Mouse (Mus musculus) CH12.LX (cell line): ENCODE measurements at regions not wholly inside any gene's neighbourhood (a gene's known extent, or its start where the extent isn't known, plus 50 kb on each side); places are given as distances from the start of the nearest gene placed in this dataset.
A peak's percentile ranks its signal among the peaks of the same experiment; 100 is the strongest.

Experiments
- DNase-seq: peaks from one replicate; pipeline ENCODE4 v3.0.0-alpha.2; 2013; ENCODE audit errors: extremely low read depth
- H3K27ac ChIP-seq: 2 replicates; pipeline ENCODE4 v1.5.1; 2012; ENCODE audit warnings: low read depth, mild to moderate bottlenecking, control low read depth, moderate library complexity; ENCODE audit not compliant: insufficient read depth
- H3K27me3 ChIP-seq: replicated peaks from 2 replicates; pipeline ENCODE3; 2012; ENCODE audit warnings: inconsistent platforms
- H3K36me3 ChIP-seq, 2 experiments: replicated peaks in 1 of 2; 2 replicates each; pipeline versions ENCODE3 to v1.6.1; 2012; ENCODE audit warnings: inconsistent platforms in 1 of 2, low read length in 1 of 2, mild to moderate bottlenecking in 1 of 2, mixed read lengths in 1 of 2, moderate library complexity in 1 of 2; ENCODE audit not compliant: control insufficient read depth in 1 of 2, insufficient read depth in 1 of 2
- H3K4me1 ChIP-seq, 2 experiments: 2 replicates each; pipeline ENCODE4 v1.6.1; 2012; ENCODE audit warnings: inconsistent platforms in 1 of 2, moderate library complexity in 1 of 2; ENCODE audit not compliant: insufficient read depth in 2 of 2, control insufficient read depth in 1 of 2
- H3K4me2 ChIP-seq: 2 replicates; pipeline ENCODE4 v1.6.1; 2012; ENCODE audit warnings: low read depth, mild to moderate bottlenecking, control low read depth; ENCODE audit not compliant: poor library complexity, insufficient read depth, severe bottlenecking
- H3K4me3 ChIP-seq, 3 experiments: fragments of 150-350 bp in 1 of 3; sonication (generic) in 1 of 3; replicated peaks in 1 of 3; 2 replicates each; pipeline versions ENCODE3 to v1.5.1; 2011 to 2012; ENCODE audit warnings: low read depth in 2 of 3, low read length in 2 of 3, mild to moderate bottlenecking in 2 of 3, moderate library complexity in 2 of 3, control low read depth in 1 of 3, improper control_type of control experiment in 1 of 3, inconsistent platforms in 1 of 3, mixed read lengths in 1 of 3; ENCODE audit not compliant: poor library complexity in 1 of 3
- H3K79me2 ChIP-seq: replicated peaks from 2 replicates; pipeline ENCODE4 v1.6.1; 2012; ENCODE audit warnings: mild to moderate bottlenecking, moderate library complexity; ENCODE audit not compliant: control insufficient read depth, poor library complexity, insufficient read depth, severe bottlenecking; ENCODE audit errors: extremely low read depth
- H3K9ac ChIP-seq: 2 replicates; pipeline ENCODE4 v1.6.1; 2012; ENCODE audit warnings: low read depth, mild to moderate bottlenecking, control low read depth, moderate library complexity; ENCODE audit not compliant: insufficient read depth
- H3K9me3 ChIP-seq: replicated peaks from 2 replicates; pipeline ENCODE3; 2012; ENCODE audit warnings: low read length, inconsistent platforms, mixed read lengths
- BHLHE40 ChIP-seq: IDR thresholded peaks from 2 replicates; pipeline ENCODE4 v1.6.1; 2011; ENCODE audit warnings: mild to moderate bottlenecking, low read depth, low read length, improper control_type of control experiment
- CHD2 ChIP-seq: IDR thresholded peaks from 2 replicates; pipeline ENCODE4 v1.6.1; 2011; ENCODE audit warnings: low read length, improper control_type of control experiment
- ELF1 ChIP-seq: IDR thresholded peaks from 2 replicates; pipeline ENCODE4 v1.6.1; 2014; ENCODE audit warnings: low read depth, mild to moderate bottlenecking, inconsistent platforms, low read length, improper control_type of control experiment
- EP300 ChIP-seq: IDR thresholded peaks from 2 replicates; pipeline ENCODE4 v1.6.1; 2011; ENCODE audit warnings: low read length, improper control_type of control experiment
- IRF4 ChIP-seq: IDR thresholded peaks from 2 replicates; pipeline ENCODE4 v1.6.1; 2014; ENCODE audit warnings: low read depth, mild to moderate bottlenecking, inconsistent platforms, low read length, improper control_type of control experiment
- JUN ChIP-seq: IDR thresholded peaks from 2 replicates; pipeline ENCODE4 v1.6.1; 2011; ENCODE audit warnings: low read depth, mild to moderate bottlenecking, low read length, improper control_type of control experiment, moderate library complexity; ENCODE audit not compliant: insufficient read depth
- JUND ChIP-seq: conservative IDR thresholded peaks from 2 replicates; pipeline ENCODE4 v1.6.1; 2011; ENCODE audit warnings: low read depth, low read length, improper control_type of control experiment
- MAFK ChIP-seq: IDR thresholded peaks from 2 replicates; pipeline ENCODE4 v1.6.1; 2011; ENCODE audit warnings: low read length, improper control_type of control experiment; ENCODE audit not compliant: insufficient replicate concordance
- MAX ChIP-seq: IDR thresholded peaks from 2 replicates; pipeline ENCODE4 v1.6.1; 2011; ENCODE audit warnings: low read length, improper control_type of control experiment
- NRF1 ChIP-seq: IDR thresholded peaks from 2 replicates; pipeline ENCODE4 v1.6.1; 2014; ENCODE audit warnings: low read depth, mild to moderate bottlenecking, inconsistent platforms, low read length, improper control_type of control experiment, moderate library complexity
- PAX5 ChIP-seq: IDR thresholded peaks from 2 replicates; pipeline ENCODE4 v1.6.1; 2012; ENCODE audit warnings: low read length, inconsistent platforms, mixed read lengths
- POLR2AphosphoS2 ChIP-seq: IDR thresholded peaks from 2 replicates; pipeline ENCODE4 v1.6.1; 2011; ENCODE audit warnings: low read depth, low read length, improper control_type of control experiment
- RAD21 ChIP-seq: IDR thresholded peaks from 2 replicates; pipeline ENCODE4 v1.6.1; 2011; ENCODE audit warnings: low read depth, mild to moderate bottlenecking, low read length, improper control_type of control experiment, moderate library complexity
- RCOR1 ChIP-seq: conservative IDR thresholded peaks from 2 replicates; pipeline ENCODE4 v1.6.1; 2012; ENCODE audit warnings: low read depth, mild to moderate bottlenecking, inconsistent platforms, low read length, improper control_type of control experiment
- SIN3A ChIP-seq: IDR thresholded peaks from 2 replicates; pipeline ENCODE4 v1.6.1; 2012; ENCODE audit warnings: low read length, improper control_type of control experiment, inconsistent platforms
- TBP ChIP-seq: conservative IDR thresholded peaks from 2 replicates; pipeline ENCODE4 v1.6.1; 2011; ENCODE audit warnings: low read depth, low read length, improper control_type of control experiment
- UBTF ChIP-seq: IDR thresholded peaks from 2 replicates; pipeline ENCODE4 v1.6.1; 2012; ENCODE audit warnings: low read depth, mild to moderate bottlenecking, inconsistent platforms, low read length, improper control_type of control experiment, moderate library complexity
- USF2 ChIP-seq: conservative IDR thresholded peaks from 2 replicates; pipeline ENCODE4 v1.6.1; 2011; ENCODE audit warnings: low read depth, low read length, improper control_type of control experiment
- ZC3H11A ChIP-seq: IDR thresholded peaks from 2 replicates; pipeline ENCODE4 v1.6.1; 2012; ENCODE audit warnings: low read depth, mild to moderate bottlenecking, inconsistent platforms, low read length, improper control_type of control experiment
- ZKSCAN1 ChIP-seq: IDR thresholded peaks from 2 replicates; pipeline ENCODE4 v1.6.1; 2012; ENCODE audit warnings: low read depth, inconsistent platforms, low read length, improper control_type of control experiment, borderline replicate concordance
- dilution Hi-C: fragments of 300-500 bp; cut with MboI; formaldehyde crosslinking; loops from 2 replicates; pipeline ENCODE4 v1.14.3; 2020; ENCODE audit warnings: low sequenced_read_pairs; ENCODE audit not compliant: extremely low pct_unique_long_range_greater_than_20kb, extremely low pct_ligation_motif_present
- in situ Hi-C: fragments of 300-500 bp; cut with MboI; formaldehyde crosslinking; loops from 3 replicates; pipeline ENCODE4 v1.14.3; 2019; ENCODE audit warnings: low sequenced_read_pairs, low pct_ligation_motif_present, low pct_unique_long_range_greater_than_20kb, mixed read lengths

GRCm38 (mm10) chr6:39283761-39284415 is 77.3 kb upstream of the Kdm7a start:
- Histone ChIP-seq H3K9me3 (no peaks in the 10 kb centered on the region), H3K27ac (no peak overlapping the region), H3K36me3 (no peaks in the 10 kb centered on the region), H3K79me2 (no peaks in the 10 kb centered on the region), H3K27me3 (no peaks in the 10 kb centered on the region), H3K4me1 (peaks cover 8 to 28% of the 10 kb centered on the region in 2 experiments), H3K4me3 (no peak overlapping the region), H3K9ac (no peak overlapping the region), H3K4me2 (no peak overlapping the region)
- in situ Hi-C loops (no loop called here), dilution Hi-C loops (no loop called here)
- DNase-seq, result no peak
- TF ChIP-seq BHLHE40 (peak; percentile 11; the same call in 1 of the 2 replicates), JUND (no peak), SIN3A (no peak), POLR2AphosphoS2 (no peak)
- TF ChIP-seq, all 38 proteins: peak for 1

DNA sequence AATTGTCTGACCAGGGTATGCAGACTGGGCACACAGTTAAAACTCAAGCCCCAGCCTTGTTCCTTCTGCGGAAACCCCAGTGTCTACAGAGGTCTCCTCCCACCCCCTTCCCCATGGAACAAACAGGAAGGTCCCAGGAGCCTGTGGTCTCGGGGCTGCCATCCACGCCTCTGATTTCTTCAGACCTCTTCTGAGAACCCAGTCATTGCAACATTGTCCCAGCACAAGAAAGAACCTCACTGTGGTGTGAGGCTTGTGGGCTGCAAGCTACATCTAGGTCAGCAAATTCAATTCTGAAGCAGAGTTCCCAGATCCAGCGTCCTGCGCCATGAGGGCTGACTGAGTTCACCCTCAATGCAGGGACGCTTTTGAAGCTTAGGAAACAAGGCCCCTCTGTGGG is 71.7 kb upstream of the Kdm7a start:
- in situ Hi-C loops, result no loop called here
- dilution Hi-C loops, result no loop called here
- no peak for DNase-seq

DNA sequence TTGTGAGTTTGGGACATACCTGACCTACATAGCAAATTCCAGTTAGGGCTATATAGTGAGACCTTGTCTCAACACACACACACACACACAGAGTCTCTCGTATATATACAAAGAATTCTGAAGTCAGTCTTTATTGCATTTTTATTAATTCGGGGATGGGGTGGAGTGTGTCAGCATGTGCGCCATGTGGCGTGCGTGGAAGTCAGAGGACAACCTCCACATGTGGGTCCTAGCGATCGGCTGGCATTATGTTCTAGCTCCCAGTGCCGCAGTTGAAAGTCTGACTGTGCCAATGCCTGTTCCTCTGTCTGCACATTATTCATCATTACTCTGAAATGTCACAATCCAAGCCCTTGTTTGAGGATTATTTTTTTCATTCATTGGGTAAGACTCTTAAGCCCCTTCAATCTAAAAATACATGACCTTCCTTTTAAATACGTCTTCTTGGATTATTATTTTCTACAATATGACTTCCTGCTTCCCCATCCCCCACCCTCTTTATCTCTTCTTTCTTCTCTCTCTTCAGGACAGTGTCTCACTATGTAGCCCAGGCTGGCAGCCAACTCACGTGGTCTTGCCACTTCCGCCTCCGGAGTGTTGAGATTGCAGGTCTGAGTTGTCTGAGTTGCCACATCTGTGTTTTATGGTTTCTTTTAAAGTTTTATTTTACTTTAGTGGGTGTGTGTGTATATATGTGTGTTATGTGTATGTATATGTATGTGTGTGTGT is 68.3 kb upstream of the Kdm7a start:
- H3K27ac ChIP-seq, result no peak overlapping the region
- no peak overlapping the region for H3K4me3 ChIP-seq
- H3K4me1 ChIP-seq, result no peaks in the 10 kb centered on the region
- H3K79me2 ChIP-seq, result no peaks in the 10 kb centered on the region
- peaks cover 5% of the 10 kb centered on the region for H3K9me3 ChIP-seq
- no peak for DNase-seq
- no peak overlapping the region for H3K9ac ChIP-seq
- no peaks in the 10 kb centered on the region for H3K36me3 ChIP-seq
- no peak overlapping the region for H3K4me2 ChIP-seq
- in situ Hi-C loops (no loop called here), dilution Hi-C loops (no loop called here)
- H3K27me3 ChIP-seq, result no peaks in the 10 kb centered on the region
- TF ChIP-seq JUN, result no peak
- TF ChIP-seq UBTF, result no peak
- TF ChIP-seq USF2, result no peak
- TF ChIP-seq ZKSCAN1, result no peak
- TF ChIP-seq JUND, result no peak
- no peak for TF ChIP-seq RAD21
- TF ChIP-seq EP300, result no peak
- no peak for TF ChIP-seq MAFK
- TF ChIP-seq MAX, result no peak
- no peak for TF ChIP-seq POLR2AphosphoS2
- no peak for TF ChIP-seq PAX5
- TF ChIP-seq RCOR1, result no peak
- no peak for TF ChIP-seq CHD2
- no peak for TF ChIP-seq IRF4
- TF ChIP-seq ZC3H11A, result no peak
- TF ChIP-seq TBP, result no peak

More for the DNA sequence above, 71.7 kb upstream of the Kdm7a start:
- Histone ChIP-seq H3K4me2 (no peak overlapping the region), H3K79me2 (no peaks in the 10 kb centered on the region), H3K4me1 (no peaks in the 10 kb centered on the region), H3K9me3 (peaks cover 4% of the 10 kb centered on the region), H3K27me3 (no peaks in the 10 kb centered on the region), H3K9ac (no peak overlapping the region), H3K27ac (no peak overlapping the region), H3K4me3 (no peak overlapping the region), H3K36me3 (no peaks in the 10 kb centered on the region)
- TF ChIP-seq JUN (no peak), EP300 (no peak), RAD21 (no peak; the same call in 1 of the 2 replicates), NRF1 (no peak), ELF1 (no peak), POLR2AphosphoS2 (no peak), IRF4 (no peak), ZKSCAN1 (no peak)
